Mouse (Mus musculus) ES-Bruce4 (cell line): ENCODE measurements around the gene Tax1bp1. TPM values are rescaled to one million over a fixed set of nuclear protein-coding genes. Genes with fewer than 3 reads are reported as not detected.

Experiments used
- H3K27ac ChIP-seq: 2 replicates; pipeline ENCODE4 v1.5.1; 2012; ENCODE audit warnings: low read length, inconsistent platforms; ENCODE audit not compliant: insufficient read depth
- H3K27me3 ChIP-seq: 2 replicates; pipeline ENCODE4 v1.6.1; 2012; ENCODE audit warnings: mild to moderate bottlenecking, low read length, inconsistent platforms; ENCODE audit not compliant: control insufficient read depth, poor library complexity, insufficient read depth, severe bottlenecking
- H3K36me3 ChIP-seq: 2 replicates; pipeline ENCODE4 v1.6.1; 2012; ENCODE audit warnings: inconsistent platforms, mild to moderate bottlenecking, low read length, moderate library complexity; ENCODE audit not compliant: control insufficient read depth, poor library complexity, insufficient read depth, severe bottlenecking
- H3K4me1 ChIP-seq: one replicate; pipeline ENCODE4 v1.8.1; 2011; ENCODE audit warnings: low read length; ENCODE audit not compliant: control insufficient read depth, insufficient read depth
- H3K4me3 ChIP-seq: 2 replicates; pipeline ENCODE4 v1.5.1; 2011; ENCODE audit warnings: low read depth, mild to moderate bottlenecking, low read length
- H3K9ac ChIP-seq: 2 replicates; pipeline ENCODE4 v1.6.1; 2012; ENCODE audit warnings: low read depth, mild to moderate bottlenecking, inconsistent platforms; ENCODE audit not compliant: poor library complexity, severe bottlenecking
- H3K9me3 ChIP-seq: replicated peaks from 2 replicates; pipeline ENCODE4 v1.6.1; 2012; ENCODE audit warnings: mild to moderate bottlenecking, low read length, inconsistent platforms; ENCODE audit not compliant: control insufficient read depth, poor library complexity, insufficient read depth, severe bottlenecking
- CTCF ChIP-seq: IDR thresholded peaks from one replicate; pipeline ENCODE4 v1.8.1; 2011; ENCODE audit warnings: low read depth, low read length
- EP300 ChIP-seq: IDR thresholded peaks from 2 replicates; pipeline ENCODE4 v1.6.1; 2011; ENCODE audit warnings: low read depth, low read length; ENCODE audit not compliant: insufficient read depth
- POLR2A ChIP-seq: IDR thresholded peaks from one replicate; pipeline ENCODE4 v1.8.1; 2011; ENCODE audit warnings: low read length; ENCODE audit not compliant: insufficient read depth
- polyA plus RNA-seq: library from polyadenylated mRNA; stranded (reverse); fragments of >200 nt; gene quantifications from 2 replicates; pipeline ENCODE4 v1.2.4, GENCODE M21; 2011; ENCODE audit warnings: low read depth; ENCODE audit not compliant: missing spikeins, insufficient read depth, insufficient read length

The Tax1bp1 gene
- polyA plus RNA-seq, 1 experiment = 130 TPM

- Histone ChIP-seq H3K4me1 (no peaks in the 10 kb centered on the region), H3K9me3 (no peaks in the 10 kb centered on the region), H3K27me3 (no peaks in the 10 kb centered on the region), H3K4me3 (no peak overlapping the region), H3K36me3 (no peaks in the 10 kb centered on the region), H3K9ac (no peak overlapping the region), H3K27ac (no peak overlapping the region)
- no peak for TF ChIP-seq CTCF
- TF ChIP-seq POLR2A = no peak
Measured at GRCm38 (mm10) chr6:52778523-52778922, 65.0 kb downstream of the Tax1bp1 start.

GRCm38 (mm10) chr6:52779546-52779945 is 66.0 kb downstream of the Tax1bp1 start:
- Histone ChIP-seq H3K4me1 (no peaks in the 10 kb centered on the region), H3K9me3 (no peaks in the 10 kb centered on the region), H3K36me3 (no peaks in the 10 kb centered on the region), H3K9ac (no peak overlapping the region), H3K4me3 (no peak overlapping the region), H3K27ac (no peak overlapping the region), H3K27me3 (no peaks in the 10 kb centered on the region)
- TF ChIP-seq CTCF = no peak
- no peak for TF ChIP-seq POLR2A
- no peak for TF ChIP-seq EP300

- Histone ChIP-seq H3K4me3 (no peak overlapping the region), H3K36me3 (no peaks in the 10 kb centered on the region), H3K9me3 (no peaks in the 10 kb centered on the region), H3K27ac (no peak overlapping the region), H3K27me3 (no peaks in the 10 kb centered on the region), H3K9ac (no peak overlapping the region), H3K4me1 (no peaks in the 10 kb centered on the region)
- no peak for TF ChIP-seq POLR2A
Measured at GRCm38 (mm10) chr6:52790316-52790715, 76.8 kb downstream of the Tax1bp1 start.

GRCm38 (mm10) chr6:52790781-52791180 is 77.3 kb downstream of the Tax1bp1 start:
- TF ChIP-seq CTCF (no peak), POLR2A (no peak), EP300 (no peak)
- no peaks in the 10 kb centered on the region for H3K27me3 ChIP-seq
- H3K4me3 ChIP-seq = no peak overlapping the region
- H3K36me3 ChIP-seq = no peaks in the 10 kb centered on the region
- no peaks in the 10 kb centered on the region for H3K9me3 ChIP-seq
- H3K4me1 ChIP-seq = no peaks in the 10 kb centered on the region
- no peak overlapping the region for H3K27ac ChIP-seq
- no peak overlapping the region for H3K9ac ChIP-seq

GRCm38 (mm10) chr6:52792455-52792854 is 78.9 kb downstream of the Tax1bp1 start:
- Histone ChIP-seq H3K27ac (no peak overlapping the region), H3K9me3 (no peaks in the 10 kb centered on the region), H3K4me1 (no peaks in the 10 kb centered on the region), H3K36me3 (no peaks in the 10 kb centered on the region), H3K4me3 (no peak overlapping the region), H3K27me3 (no peaks in the 10 kb centered on the region), H3K9ac (no peak overlapping the region)
- TF ChIP-seq POLR2A = no peak

GRCm38 (mm10) chr6:52795029-52795841 is 81.7 kb downstream of the Tax1bp1 start:
- H3K27ac ChIP-seq = no peak overlapping the region
- H3K4me1 ChIP-seq = no peaks in the 10 kb centered on the region
- H3K9ac ChIP-seq = no peak overlapping the region

More at GRCm38 (mm10) chr6:52795029-52795841, 81.7 kb downstream of the Tax1bp1 start:
- no peaks in the 10 kb centered on the region for H3K9me3 ChIP-seq
- no peaks in the 10 kb centered on the region for H3K27me3 ChIP-seq
- TF ChIP-seq EP300 = no peak
- TF ChIP-seq POLR2A = no peak
- TF ChIP-seq CTCF = no peak
- H3K36me3 ChIP-seq = no peaks in the 10 kb centered on the region
- H3K4me3 ChIP-seq = no peak overlapping the region
